In genomic region chr7:29815061-29815784, GRCm38 (mm10) we compare ENCODE assay signal across 8 mouse cellular contexts. TPM values are rescaled to one million over a fixed set of nuclear protein-coding genes. Genes with fewer than 3 reads are reported as not detected.
DNase-seq lines count a peak whose midpoint lies in the region; ATAC-seq lines count a peak whose summit lies in the region.

No protein-coding gene starts in this region.

- H3K4me3 ChIP-seq in limb, embryonic 13.5 days = peak overlapping the region; percentile 71
- peak overlapping the region; percentile 77 for H3K4me3 ChIP-seq in neural tube, embryonic 15.5 days (replicated peaks)

- H3K4me1 ChIP-seq in limb, embryonic 13.5 days = peaks cover 37% of the 10 kb centered on the region
- H3K4me1 ChIP-seq in neural tube, embryonic 15.5 days = peaks cover 44% of the 10 kb centered on the region

- H3K27ac ChIP-seq in limb, embryonic 13.5 days = peak overlapping the region; percentile 48; the same call in 1 of the 2 replicates
- H3K27ac ChIP-seq in neural tube, embryonic 15.5 days (replicated peaks) = peak overlapping the region; percentile 92

- peak; percentile 15 for ATAC-seq in erythroblast, adult 5-6 weeks (replicated peaks; ENCODE audit: low FRiP score, poor library complexity, severe bottlenecking)
- peak; percentile 37 for ATAC-seq in limb, embryonic 13.5 days (ENCODE audit: low FRiP score, low read depth)
- ATAC-seq in neural tube, embryonic 15.5 days (ENCODE audit: low FRiP score) = peak; percentile 65

- peak; percentile 37 for DNase-seq in cerebellum, adult 9-11 months
- DNase-seq in cerebellum, adult 8-10 months = no peak
- DNase-seq in A20 (ENCODE audit: low read depth, low spot score) = peak; percentile 22
- DNase-seq in layer of hippocampus, adult 11-12 months (ENCODE audit: low spot score) = no peak
- DNase-seq in T-cell, adult 2 months (ENCODE audit: low spot score) = no peak

- H3K9ac ChIP-seq in limb, embryonic 13.5 days = peak overlapping the region; percentile 77
- H3K9ac ChIP-seq in neural tube, embryonic 15.5 days (replicated peaks) = peak overlapping the region; percentile 69

- peaks cover 5% of the 10 kb centered on the region; the same call in 1 of the 2 replicates for H3K36me3 ChIP-seq in limb, embryonic 13.5 days
- H3K36me3 ChIP-seq in neural tube, embryonic 15.5 days = peaks cover 5% of the 10 kb centered on the region

- no peaks in the 10 kb centered on the region for H3K9me3 ChIP-seq in limb, embryonic 13.5 days
- H3K9me3 ChIP-seq in neural tube, embryonic 15.5 days (replicated peaks) = no peaks in the 10 kb centered on the region

- WGBS in limb, embryonic 13.5 days = 3% methylated on average over 12 of the region's 12 CpGs
- WGBS in neural tube, embryonic 15.5 days = 2% methylated on average over 12 of the region's 12 CpGs

- no peaks in the 10 kb centered on the region for H3K27me3 ChIP-seq in limb, embryonic 13.5 days
- H3K27me3 ChIP-seq in neural tube, embryonic 15.5 days (replicated peaks) = no peaks in the 10 kb centered on the region

- H3K4me2 ChIP-seq in limb, embryonic 13.5 days (replicated peaks) = peak overlapping the region; percentile 84
- H3K4me2 ChIP-seq in neural tube, embryonic 15.5 days = peak overlapping the region; percentile 84

RNA-seq across cellular contexts. Expression of gene Zfp790, which starts 0.7 kb away (rescaled TPM):
- 0.42 and 0.77 TPM in 2 replicates for total RNA-seq in erythroblast, adult 5-6 weeks (2015; ENCODE audit: low replicate concordance)
- total RNA-seq in erythroblast, adult 5-6 weeks (2017; ENCODE audit: low replicate concordance) = 2.6 and 4.5 TPM in 2 replicates
- polyA plus RNA-seq in limb, embryonic 13.5 days (2015; fragmentation: Nextera tagmentation; extraction: Ambion mirVana) = 16.1 and 17.3 TPM in 2 replicates
- polyA plus RNA-seq in neural tube, embryonic 15.5 days (2015; fragmentation: Nextera tagmentation; extraction: Ambion mirVana) = 20.6 and 23.4 TPM in 2 replicates

RNA-seq across cellular contexts. Expression of gene Zfp30, which starts 31.4 kb away (rescaled TPM):
- not detected in 2 replicates for total RNA-seq in erythroblast, adult 5-6 weeks (2015; ENCODE audit: low replicate concordance)
- total RNA-seq in erythroblast, adult 5-6 weeks (2017; ENCODE audit: low replicate concordance) = not detected in 2 replicates
- 11.9 and 12.3 TPM in 2 replicates for polyA plus RNA-seq in limb, embryonic 13.5 days (2015; fragmentation: Nextera tagmentation; extraction: Ambion mirVana)
- polyA plus RNA-seq in neural tube, embryonic 15.5 days (2015; fragmentation: Nextera tagmentation; extraction: Ambion mirVana) = 10.2 and 11.8 TPM in 2 replicates

RNA-seq across cellular contexts. Expression of gene Zfp940, which starts 38.2 kb away (rescaled TPM):
- 0.63 TPM in 1 of 2 replicates, not detected in the other for total RNA-seq in erythroblast, adult 5-6 weeks (2015; ENCODE audit: low replicate concordance)
- not detected in 2 replicates for total RNA-seq in erythroblast, adult 5-6 weeks (2017; ENCODE audit: low replicate concordance)
- polyA plus RNA-seq in limb, embryonic 13.5 days (2015; fragmentation: Nextera tagmentation; extraction: Ambion mirVana) = 7.2 and 8.1 TPM in 2 replicates
- 10.6 and 12.3 TPM in 2 replicates for polyA plus RNA-seq in neural tube, embryonic 15.5 days (2015; fragmentation: Nextera tagmentation; extraction: Ambion mirVana)

RNA-seq across cellular contexts. Expression of gene Zfp420, which starts 44.6 kb away (rescaled TPM):
- 1.5 TPM in 1 of 2 replicates, not detected in the other for total RNA-seq in erythroblast, adult 5-6 weeks (2015; ENCODE audit: low replicate concordance)
- 0.26 and 0.28 TPM in 2 replicates for total RNA-seq in erythroblast, adult 5-6 weeks (2017; ENCODE audit: low replicate concordance)
- 10.4 and 11.1 TPM in 2 replicates for polyA plus RNA-seq in limb, embryonic 13.5 days (2015; fragmentation: Nextera tagmentation; extraction: Ambion mirVana)
- polyA plus RNA-seq in neural tube, embryonic 15.5 days (2015; fragmentation: Nextera tagmentation; extraction: Ambion mirVana) = 19.4 and 20.5 TPM in 2 replicates

RNA-seq across cellular contexts. Expression of gene Zfp84, which starts 46.9 kb away (rescaled TPM):
- 1.7 and 3.8 TPM in 2 replicates for total RNA-seq in erythroblast, adult 5-6 weeks (2015; ENCODE audit: low replicate concordance)
- total RNA-seq in erythroblast, adult 5-6 weeks (2017; ENCODE audit: low replicate concordance) = 3.2 and 3.6 TPM in 2 replicates
- 13.3 and 14.7 TPM in 2 replicates for polyA plus RNA-seq in limb, embryonic 13.5 days (2015; fragmentation: Nextera tagmentation; extraction: Ambion mirVana)
- 13.2 and 14.1 TPM in 2 replicates for polyA plus RNA-seq in neural tube, embryonic 15.5 days (2015; fragmentation: Nextera tagmentation; extraction: Ambion mirVana)

Comparison
In these comparisons a context has a peak if more than half of its experiments do, and no peak if none do; other contexts are left out.
1. DNase-seq: peak in cerebellum, adult 9-11 months (single experiment) and A20 (single experiment); none in cerebellum, adult 8-10 months (single experiment), layer of hippocampus, adult 11-12 months (single experiment) and T-cell, adult 2 months (single experiment).
2. ATAC-seq: peak in every context shown above with its lines; median percentile 65 in neural tube, embryonic 15.5 days; 37 in limb, embryonic 13.5 days; 15 in erythroblast, adult 5-6 weeks.